Comparison of ENCODE assay signal across 8 mouse cellular contexts in the genomic region with DNA sequence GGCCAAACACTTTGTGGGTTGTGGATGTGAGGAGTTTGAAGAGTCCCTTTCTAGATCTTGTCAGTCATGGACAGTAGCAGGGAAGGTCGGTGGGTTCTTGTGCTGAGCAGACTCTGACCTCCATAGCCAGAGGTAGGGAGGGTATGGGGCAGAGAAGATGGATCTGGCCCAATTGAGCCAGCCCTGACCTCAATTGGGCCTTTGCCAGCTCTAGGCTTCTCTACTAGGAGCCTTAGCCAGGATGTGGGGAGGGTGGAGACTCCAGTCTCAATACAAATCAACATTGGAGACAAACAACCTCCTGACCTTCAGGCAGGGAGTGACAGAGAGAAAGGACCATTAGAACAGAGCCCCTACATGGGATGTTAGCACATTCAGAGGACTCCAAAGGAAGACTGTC. TPM values are rescaled to one million over a fixed set of nuclear protein-coding genes. Genes with fewer than 3 reads are reported as not detected.
A peak's percentile ranks its signal among the peaks of the same experiment; 100 is the strongest.
DNase-seq lines count a peak whose midpoint lies in the region; ATAC-seq lines count a peak whose summit lies in the region.

No protein-coding gene starts in this region.

- peak overlapping the region; percentile 89; the same call in 1 of the 2 replicates for H3K27ac ChIP-seq in heart, embryonic 10.5 days
- H3K27ac ChIP-seq in kidney, embryonic 14.5 days (ENCODE audit: low read depth, low read length): no peak overlapping the region

- H3K9me3 ChIP-seq in heart, embryonic 10.5 days: no peaks in the 10 kb centered on the region
- no peaks in the 10 kb centered on the region for H3K9me3 ChIP-seq in kidney, embryonic 14.5 days (ENCODE audit: control insufficient read depth, low read length)

- ATAC-seq in kidney, embryonic 14.5 days (ENCODE audit: low FRiP score, low TSS enrichment): no peak

- WGBS in heart, embryonic 10.5 days: 33% methylated on average over 1 of the region's 1 CpGs
- WGBS in kidney, embryonic 14.5 days: 47% methylated on average over 1 of the region's 1 CpGs

- DNase-seq in CD4-positive helper T cell, adult 2 months (ENCODE audit: low read depth, low spot score): peak; percentile 29
- peak; percentile 58 to 69 for DNase-seq in adrenal gland, postnatal 36 days
- DNase-seq in heart, embryonic 10.5 days (ENCODE audit: low spot score): peak; percentile 66
- DNase-seq in lung, postnatal 25 days (ENCODE audit: low spot score): peak; percentile 74
- DNase-seq in cerebellum, adult 18-20 months: no peak
- DNase-seq in layer of hippocampus, adult 9-10 months (ENCODE audit: low spot score): no peak
- DNase-seq in layer of hippocampus, postnatal 36 days: no peak

- H3K4me1 ChIP-seq in heart, embryonic 10.5 days: peaks cover 30% of the 10 kb centered on the region
- H3K4me1 ChIP-seq in kidney, embryonic 14.5 days (ENCODE audit: control insufficient read depth, insufficient read depth, low read length): peaks cover 8% of the 10 kb centered on the region

- H3K4me2 ChIP-seq in kidney, embryonic 14.5 days (replicated peaks; ENCODE audit: low read depth, low read length): peak overlapping the region; percentile 82

- peak overlapping the region; percentile 52; the same call in 1 of the 2 replicates for H3K9ac ChIP-seq in kidney, embryonic 14.5 days (ENCODE audit: low read depth, low read length)

- peak overlapping the region; percentile 60 for H3K4me3 ChIP-seq in heart, embryonic 10.5 days
- peak overlapping the region; percentile 39 for H3K4me3 ChIP-seq in kidney, embryonic 14.5 days (ENCODE audit: low read length)

- H3K27me3 ChIP-seq in heart, embryonic 10.5 days (ENCODE audit: insufficient read depth, poor library complexity, severe bottlenecking): no peaks in the 10 kb centered on the region
- no peaks in the 10 kb centered on the region for H3K27me3 ChIP-seq in kidney, embryonic 14.5 days (ENCODE audit: control insufficient read depth, insufficient read depth, low read length)

- H3K36me3 ChIP-seq in heart, embryonic 10.5 days: peaks cover 6% of the 10 kb centered on the region; the same call in 1 of the 2 replicates
- H3K36me3 ChIP-seq in kidney, embryonic 14.5 days (ENCODE audit: control insufficient read depth, insufficient read depth, low read length): no peaks in the 10 kb centered on the region

RNA-seq across cellular contexts. Expression of a gene that starts 1.0 kb away (rescaled TPM):
- total RNA-seq in adrenal gland, postnatal 36 days (2021): 10 to 100 TPM; 33.4 to 38.2 TPM
- polyA plus RNA-seq in heart, embryonic 10.5 days (2016; fragmentation: Nextera tagmentation; extraction: Ambion mirVana): 32.3 and 52.5 TPM in 2 replicates
- 30.2 and 38.0 TPM in 2 replicates for polyA plus RNA-seq in kidney, embryonic 14.5 days (2014; fragmentation: Nextera tagmentation; extraction: Ambion mirVana)
- total RNA-seq in layer of hippocampus, postnatal 36 days (2021): 10 to 100 TPM; 21.1 to 26.4 TPM

RNA-seq across cellular contexts. Expression of a gene that starts 1.1 kb away (rescaled TPM):
- 100 to 1,000 TPM; 142 to 154 TPM for total RNA-seq in adrenal gland, postnatal 36 days (2021)
- 64.6 and 111 TPM in 2 replicates for polyA plus RNA-seq in heart, embryonic 10.5 days (2016; fragmentation: Nextera tagmentation; extraction: Ambion mirVana)
- polyA plus RNA-seq in kidney, embryonic 14.5 days (2014; fragmentation: Nextera tagmentation; extraction: Ambion mirVana): 50.7 and 55.9 TPM in 2 replicates
- total RNA-seq in layer of hippocampus, postnatal 36 days (2021): 10 to 100 TPM; 95.5 to 98.7 TPM

RNA-seq across cellular contexts. Expression of a gene that starts 5.9 kb away (rescaled TPM):
- total RNA-seq in adrenal gland, postnatal 36 days (2021): 100 to 1,000 TPM; 115 to 125 TPM
- polyA plus RNA-seq in heart, embryonic 10.5 days (2016; fragmentation: Nextera tagmentation; extraction: Ambion mirVana): 120 and 136 TPM in 2 replicates
- polyA plus RNA-seq in kidney, embryonic 14.5 days (2014; fragmentation: Nextera tagmentation; extraction: Ambion mirVana): 98.8 and 105 TPM in 2 replicates
- total RNA-seq in layer of hippocampus, postnatal 36 days (2021): 100 to 1,000 TPM; 145 to 152 TPM

RNA-seq across cellular contexts. Expression of a gene that starts 11.4 kb away (rescaled TPM):
- total RNA-seq in adrenal gland, postnatal 36 days (2021): under 1 TPM in 1 of 2 experiments, not detected in 1; 0.53 TPM
- polyA plus RNA-seq in heart, embryonic 10.5 days (2016; fragmentation: Nextera tagmentation; extraction: Ambion mirVana): 0.28 TPM in 1 of 2 replicates, not detected in the other
- polyA plus RNA-seq in kidney, embryonic 14.5 days (2014; fragmentation: Nextera tagmentation; extraction: Ambion mirVana): 1.1 and 1.6 TPM in 2 replicates
- under 1 TPM; 0.53 to 0.67 TPM for total RNA-seq in layer of hippocampus, postnatal 36 days (2021)

RNA-seq across cellular contexts. Expression of a gene that starts 21.8 kb away (rescaled TPM):
- 10 to 100 TPM; 53.5 to 61.2 TPM for total RNA-seq in adrenal gland, postnatal 36 days (2021)
- 18.1 and 36.6 TPM in 2 replicates for polyA plus RNA-seq in heart, embryonic 10.5 days (2016; fragmentation: Nextera tagmentation; extraction: Ambion mirVana)
- 175 and 198 TPM in 2 replicates for polyA plus RNA-seq in kidney, embryonic 14.5 days (2014; fragmentation: Nextera tagmentation; extraction: Ambion mirVana)
- 10 to 100 TPM; 82.5 to 96.2 TPM for total RNA-seq in layer of hippocampus, postnatal 36 days (2021)

Comparison
In these comparisons a context has a peak if more than half of its experiments do, and no peak if none do; other contexts are left out.
1. DNase-seq: peak in CD4-positive helper T cell, adult 2 months (single experiment), adrenal gland, postnatal 36 days (2 of 2), heart, embryonic 10.5 days (single experiment) and lung, postnatal 25 days (single experiment); none in cerebellum, adult 18-20 months (0 of 2), layer of hippocampus, adult 9-10 months (single experiment) and layer of hippocampus, postnatal 36 days (0 of 2).